8 mouse cellular contexts compared by ENCODE assay signal in the genomic region with DNA sequence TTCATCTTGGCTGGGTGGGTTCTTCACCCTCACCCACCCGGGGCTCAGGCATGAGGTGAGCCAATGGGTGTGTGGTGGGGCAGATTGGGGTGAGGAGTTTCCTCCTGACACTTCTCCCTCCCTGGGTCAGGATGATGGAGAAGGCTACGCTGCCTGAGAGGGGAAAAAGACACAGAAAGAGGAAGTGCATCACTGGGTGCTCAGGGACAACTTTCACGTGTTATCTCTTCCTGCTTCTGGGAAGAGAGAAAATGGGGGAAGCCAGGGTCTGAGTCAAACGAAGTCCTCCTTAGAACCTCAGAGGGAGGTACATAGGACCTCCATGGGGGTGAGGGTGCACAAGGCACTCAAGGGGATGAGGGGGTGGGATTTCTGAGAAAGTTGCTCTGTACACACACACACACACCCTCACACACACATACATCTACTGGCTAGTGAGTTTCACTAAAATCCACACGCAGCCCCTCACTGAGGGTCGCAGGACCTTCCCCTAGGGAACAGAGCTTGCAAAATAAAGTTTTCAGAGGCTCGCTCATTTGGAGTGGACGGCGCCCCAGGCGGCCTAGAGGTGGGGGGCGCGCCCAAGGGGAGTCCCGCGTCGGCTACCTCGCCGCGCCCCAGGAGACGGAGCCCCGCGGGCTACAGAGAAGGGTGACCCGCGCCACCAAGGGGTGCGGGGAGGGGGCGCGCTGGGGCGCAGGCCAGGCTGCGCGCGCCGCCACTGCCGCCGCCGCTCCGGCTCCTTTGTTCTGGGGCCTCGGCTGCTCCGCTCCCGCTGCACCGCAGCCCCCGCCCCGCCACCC. TPM values are rescaled to one million over a fixed set of nuclear protein-coding genes. Genes with fewer than 3 reads are reported as not detected.
DNase-seq lines count a peak whose midpoint lies in the region; ATAC-seq and TF ChIP-seq lines count a peak whose summit lies in the region.

No protein-coding gene starts in this region.

- H3K79me3 ChIP-seq in C2C12 (ENCODE audit: low read depth) = peaks cover 40% of the 10 kb centered on the region

- peaks cover 5% of the 10 kb centered on the region for H3K36me3 ChIP-seq in C2C12 (ENCODE audit: control insufficient read depth, insufficient read depth)
- H3K36me3 ChIP-seq in hindbrain, embryonic 11.5 days (ENCODE audit: control insufficient read depth, insufficient read depth, low read length) = no peaks in the 10 kb centered on the region
- H3K36me3 ChIP-seq in lung, embryonic 15.5 days = no peaks in the 10 kb centered on the region

- peak overlapping the region; percentile 95 for H3K4me2 ChIP-seq in hindbrain, embryonic 11.5 days (replicated peaks; ENCODE audit: low read depth, low read length)
- H3K4me2 ChIP-seq in lung, embryonic 15.5 days = peak overlapping the region; percentile 91

- H3K9ac ChIP-seq in hindbrain, embryonic 11.5 days (ENCODE audit: low read depth, low read length) = peak overlapping the region; percentile 97
- H3K9ac ChIP-seq in lung, embryonic 15.5 days = peak overlapping the region; percentile 89

- H3K27ac ChIP-seq in hindbrain, embryonic 11.5 days (ENCODE audit: low read depth, low read length) = peak overlapping the region; percentile 97
- peak overlapping the region; percentile 97 for H3K27ac ChIP-seq in lung, embryonic 15.5 days
- H3K27ac ChIP-seq in olfactory bulb, adult 2 months (ENCODE audit: insufficient read depth, low read depth, low read length) = no peak overlapping the region

- no peak for TF ChIP-seq CTCF in C2C12 (IDR thresholded peaks at IDR 0.05; ENCODE audit: control insufficient read depth, insufficient read depth, insufficient read length)
- no peak for TF ChIP-seq CTCF in olfactory bulb, adult 2 months (IDR thresholded peaks at IDR 0.05; ENCODE audit: insufficient read depth, low read depth, low read length)

- DNase-seq in 3T3-L1 (ENCODE audit: low read depth, low spot score) = peak; percentile 39
- DNase-seq in embryo, embryonic 10.5 days (ENCODE audit: low spot score) = peak; percentile 52
- DNase-seq in hindbrain, embryonic 11.5 days (ENCODE audit: low spot score) = peak; percentile 73
- no peak for DNase-seq in layer of hippocampus, postnatal 14 days (ENCODE audit: low spot score in 2 of 2)
- no peak for DNase-seq in c-Kit-positive CD71-positive TER-119-positive erythroid progenitor cells, embryonic 14.5 days (ENCODE audit: low spot score)

- H3K9me3 ChIP-seq in hindbrain, embryonic 11.5 days (ENCODE audit: control insufficient read depth, low read length) = no peaks in the 10 kb centered on the region
- H3K9me3 ChIP-seq in lung, embryonic 15.5 days = no peaks in the 10 kb centered on the region

- H3K4me3 ChIP-seq in C2C12 (ENCODE audit: insufficient read depth, poor library complexity, severe bottlenecking) = peak overlapping the region; percentile 49
- H3K4me3 ChIP-seq in hindbrain, embryonic 11.5 days (ENCODE audit: low read depth, low read length) = peak overlapping the region; percentile 83
- H3K4me3 ChIP-seq in lung, embryonic 15.5 days = peak overlapping the region; percentile 76
- peak overlapping the region; percentile 77 for H3K4me3 ChIP-seq in olfactory bulb, adult 2 months (ENCODE audit: insufficient read depth, low read depth, low read length)

- H3ac ChIP-seq in C2C12 (ENCODE audit: control insufficient read depth, insufficient read length, low read depth) = peak overlapping the region; percentile 97

- ATAC-seq in hindbrain, embryonic 11.5 days (ENCODE audit: low FRiP score) = peak; percentile 41
- ATAC-seq in lung, embryonic 15.5 days (ENCODE audit: borderline replicate concordance, extremely low read depth, low FRiP score, low TSS enrichment) = peak; percentile 25

- H3K27me3 ChIP-seq in C2C12 (ENCODE audit: control insufficient read depth, insufficient read depth, insufficient read length) = no peaks in the 10 kb centered on the region
- H3K27me3 ChIP-seq in hindbrain, embryonic 11.5 days (ENCODE audit: control insufficient read depth, insufficient read depth, low read length) = no peaks in the 10 kb centered on the region
- no peaks in the 10 kb centered on the region for H3K27me3 ChIP-seq in lung, embryonic 15.5 days

- H3K79me2 ChIP-seq in C2C12 (ENCODE audit: control insufficient read depth, insufficient read depth) = peaks cover 54% of the 10 kb centered on the region

- TF ChIP-seq POLR2A in olfactory bulb, adult 2 months (IDR thresholded peaks at IDR 0.05; ENCODE audit: insufficient read depth, low read depth, low read length) = no peak

- H3K4me1 ChIP-seq in hindbrain, embryonic 11.5 days (replicated peaks; ENCODE audit: control insufficient read depth, insufficient read depth, low read length) = peaks cover 20% of the 10 kb centered on the region
- peaks cover 65% of the 10 kb centered on the region for H3K4me1 ChIP-seq in lung, embryonic 15.5 days
- H3K4me1 ChIP-seq in olfactory bulb, adult 2 months (ENCODE audit: control insufficient read depth, insufficient read depth, low read length) = peaks cover 41% of the 10 kb centered on the region

- 2% methylated on average over 30 of the region's 41 CpGs for WGBS in hindbrain, embryonic 11.5 days
- WGBS in lung, embryonic 15.5 days = 2% methylated on average over 31 of the region's 41 CpGs
- WGBS in olfactory bulb, adult 2 months = 1% methylated on average over 40 of the region's 41 CpGs

TF ChIP-seq in C2C12, 6 proteins besides CTCF, POLR2A, EP300 and RAD21:
- no peak for TF ChIP-seq USF1 (IDR thresholded peaks at IDR 0.05; ENCODE audit: low read depth)
- TF ChIP-seq CEBPB (IDR thresholded peaks at IDR 0.05; ENCODE audit: low read depth) = no peak
- no peak for TF ChIP-seq MYOD1 (IDR thresholded peaks at IDR 0.05; ENCODE audit: control insufficient read depth, insufficient read length, low read depth)
- no peak for TF ChIP-seq FOSL1 (IDR thresholded peaks at IDR 0.05; ENCODE audit: insufficient read depth, low read length, poor library complexity, severe bottlenecking)
- no peak for TF ChIP-seq MAX (IDR thresholded peaks at IDR 0.05)
- no peak for TF ChIP-seq MYOG (IDR thresholded peaks at IDR 0.05; ENCODE audit: control insufficient read depth, extremely low read depth, insufficient read length)

RNA-seq across cellular contexts. Expression of a gene that starts 3.4 kb away (rescaled TPM):
- polyA plus RNA-seq in C2C12 (2012; fragmentation: generic; extraction: Trizol) = 6.0 TPM
- 45.3 and 55.6 TPM in 2 replicates for polyA plus RNA-seq in hindbrain, embryonic 11.5 days (2014; fragmentation: Nextera tagmentation; extraction: Ambion mirVana)
- 36.1 and 37.1 TPM in 2 replicates for polyA plus RNA-seq in lung, embryonic 15.5 days (2015; fragmentation: Nextera tagmentation; extraction: Ambion mirVana)
- 65.6 and 107 TPM in 2 replicates for polyA plus RNA-seq in olfactory bulb, adult 2 months (2012; ENCODE audit: insufficient read depth, insufficient read length, low replicate concordance, missing spikeins)
- total RNA-seq in layer of hippocampus, postnatal 14 days (2021) = 100 to 1,000 TPM in 1 of 2 experiments, 10 to 100 TPM in 1; 97.1 to 102 TPM

RNA-seq across cellular contexts. Expression of a gene that starts 51.2 kb away (rescaled TPM):
- 27.6 TPM for polyA plus RNA-seq in C2C12 (2012; fragmentation: generic; extraction: Trizol)
- 57.0 and 65.7 TPM in 2 replicates for polyA plus RNA-seq in hindbrain, embryonic 11.5 days (2014; fragmentation: Nextera tagmentation; extraction: Ambion mirVana)
- 78.5 and 80.3 TPM in 2 replicates for polyA plus RNA-seq in lung, embryonic 15.5 days (2015; fragmentation: Nextera tagmentation; extraction: Ambion mirVana)
- not detected in 2 replicates for polyA plus RNA-seq in olfactory bulb, adult 2 months (2012; ENCODE audit: insufficient read depth, insufficient read length, low replicate concordance, missing spikeins)
- total RNA-seq in layer of hippocampus, postnatal 14 days (2021) = 10 to 100 TPM; 28.1 to 28.7 TPM

Comparison
In these comparisons a context has a peak if more than half of its experiments do, and no peak if none do; other contexts are left out.
1. DNase-seq: peak in 3T3-L1 (single experiment), embryo, embryonic 10.5 days (single experiment) and hindbrain, embryonic 11.5 days (single experiment); none in layer of hippocampus, postnatal 14 days (0 of 2) and c-Kit-positive CD71-positive TER-119-positive erythroid progenitor cells, embryonic 14.5 days (single experiment).
2. Peak in every context shown above with its lines, with median percentiles within 50 percentile points of each other: H3K4me3 ChIP-seq.